Mouse (Mus musculus) kidney, embryonic 16.5 days (tissue): ENCODE results near the gene Foxi3. TPM values are rescaled to one million over a fixed set of nuclear protein-coding genes. Genes with fewer than 3 reads are reported as not detected.

Source experiments
- ATAC-seq: fragments of 200-750 bp; cut with Nextera tagmentation; 2 replicates; pipeline ENCODE4 v1.8.0; 2017; ENCODE audit warnings: moderate TSS enrichment; ENCODE audit not compliant: low FRiP score, low TSS enrichment
- H3K27ac ChIP-seq: fragments of 300-500 bp; sonication (generic); 2 replicates; pipeline ENCODE4 v1.5.1; 2014; ENCODE audit warnings: low read length
- H3K27me3 ChIP-seq: fragments of 300-500 bp; sonication (generic); 2 replicates; pipeline ENCODE4 v1.6.1; 2014; ENCODE audit warnings: low read length, control low read depth, mixed read lengths; ENCODE audit not compliant: insufficient read depth
- H3K36me3 ChIP-seq: fragments of 300-500 bp; sonication (generic); 2 replicates; pipeline ENCODE4 v1.6.1; 2014; ENCODE audit warnings: low read length, control low read depth, mixed read lengths; ENCODE audit not compliant: insufficient read depth
- H3K4me1 ChIP-seq: fragments of 300-500 bp; sonication (generic); 2 replicates; pipeline ENCODE4 v1.6.1; 2014; ENCODE audit warnings: low read length, control low read depth, mixed read lengths; ENCODE audit not compliant: insufficient read depth
- H3K4me2 ChIP-seq: fragments of 300-500 bp; sonication (generic); replicated peaks from 2 replicates; pipeline ENCODE4 v1.6.1; 2014; ENCODE audit warnings: low read depth, low read length
- H3K4me3 ChIP-seq: fragments of 300-500 bp; sonication (generic); 2 replicates; pipeline ENCODE4 v1.5.1; 2014; ENCODE audit warnings: mild to moderate bottlenecking, low read length
- H3K9ac ChIP-seq: fragments of 300-500 bp; sonication (generic); replicated peaks from 2 replicates; pipeline ENCODE4 v1.6.1; 2014; ENCODE audit warnings: low read length
- H3K9me3 ChIP-seq: fragments of 300-500 bp; sonication (generic); 2 replicates; pipeline ENCODE4 v1.6.1; 2016; ENCODE audit warnings: low read length, control low read depth
- WGBS: fragments of 180-500 bp; shearing (Covaris S2); extraction: QIAGEN DNeasy Blood & Tissue Kit; methylation state at CpG from one replicate; pipeline ENCODE4 v1.1.7; 2014; 5-methylcytosine and 5-hydroxymethylcytosine counted together
- polyA plus RNA-seq: library from polyadenylated mRNA; unstranded; fragments of >200 nt; fragmentation: Nextera tagmentation; extraction: Ambion mirVana; gene quantifications from 2 replicates; pipeline ENCODE4 v1.2.1, GENCODE M21; 2015

The Foxi3 gene
- not detected in 2 replicates for polyA plus RNA-seq

GRCm38 (mm10) chr6:70956285-70956912, at the start of gene Foxi3:
Gene Foxi3 (plus strand): TSS chr6:70956531.
- under 1% methylated on average over 50 of the region's 67 CpGs for WGBS
- no peak within 1 kb of the TSS for H3K27ac ChIP-seq
- peak; percentile 82 for ATAC-seq

GRCm38 (mm10) chr6:70909572-70909971, 46.8 kb upstream of the Foxi3 start:
- 90% methylated on average over 7 of the region's 7 CpGs for WGBS
- ATAC-seq = no peak
- H3K4me1 ChIP-seq = peaks cover 8% of the 10 kb centered on the region; the same call in 1 of the 2 replicates
- peaks cover 13% of the 10 kb centered on the region for H3K36me3 ChIP-seq
- no peak overlapping the region for H3K27ac ChIP-seq
- peaks cover 11% of the 10 kb centered on the region; the same call in 1 of the 2 replicates for H3K27me3 ChIP-seq
- no peaks in the 10 kb centered on the region for H3K9me3 ChIP-seq
- H3K4me3 ChIP-seq = no peak overlapping the region
- H3K4me2 ChIP-seq = no peak overlapping the region
- H3K9ac ChIP-seq = no peak overlapping the region

More at GRCm38 (mm10) chr6:70956285-70956912, at the start of gene Foxi3:
- Histone ChIP-seq H3K9ac (peak within 1 kb of the TSS; percentile 44; the same call in 1 of the 2 replicates), H3K4me1 (peaks cover 15% of the 10 kb centered on the region; the same call in 1 of the 2 replicates), H3K4me2 (peak within 1 kb of the TSS; percentile 88), H3K27me3 (peaks cover 73% of the 10 kb centered on the region), H3K36me3 (no peaks in the 10 kb centered on the region), H3K9me3 (no peaks in the 10 kb centered on the region), H3K4me3 (peak within 1 kb of the TSS; percentile 53)

GRCm38 (mm10) chr6:70910285-70910684, 46.0 kb upstream of the Foxi3 start:
- Histone ChIP-seq H3K9ac (no peak overlapping the region), H3K4me2 (no peak overlapping the region), H3K27me3 (peaks cover 11% of the 10 kb centered on the region; the same call in 1 of the 2 replicates), H3K4me1 (peaks cover 8% of the 10 kb centered on the region; the same call in 1 of the 2 replicates), H3K4me3 (no peak overlapping the region), H3K9me3 (no peaks in the 10 kb centered on the region), H3K27ac (no peak overlapping the region), H3K36me3 (peaks cover 10% of the 10 kb centered on the region)
- 66% methylated on average over 4 of the region's 4 CpGs for WGBS
- ATAC-seq = no peak

GRCm38 (mm10) chr6:70911668-70912395, 44.5 kb upstream of the Foxi3 start:
- peaks cover 11% of the 10 kb centered on the region; the same call in 1 of the 2 replicates for H3K27me3 ChIP-seq
- peaks cover 8% of the 10 kb centered on the region; the same call in 1 of the 2 replicates for H3K4me1 ChIP-seq
- H3K9ac ChIP-seq = no peak overlapping the region
- H3K9me3 ChIP-seq = no peaks in the 10 kb centered on the region
- H3K4me2 ChIP-seq = peak overlapping the region; percentile 46
- H3K36me3 ChIP-seq = no peaks in the 10 kb centered on the region
- WGBS = 7% methylated on average over 20 of the region's 20 CpGs
- H3K27ac ChIP-seq = no peak overlapping the region
- peak overlapping the region; percentile 20; the same call in 1 of the 2 replicates for H3K4me3 ChIP-seq
- ATAC-seq = peak; percentile 67

GRCm38 (mm10) chr6:70912396-70912765, 44.0 kb upstream of the Foxi3 start:
- no peak for ATAC-seq
- H3K27ac ChIP-seq = no peak overlapping the region
- no peaks in the 10 kb centered on the region for H3K36me3 ChIP-seq
- H3K9me3 ChIP-seq = no peaks in the 10 kb centered on the region
- peaks cover 11% of the 10 kb centered on the region; the same call in 1 of the 2 replicates for H3K27me3 ChIP-seq
- no peak overlapping the region for H3K9ac ChIP-seq
- no peak overlapping the region; the same call in 1 of the 2 replicates for H3K4me2 ChIP-seq
- no peak overlapping the region for H3K4me3 ChIP-seq
- 80% methylated on average over 7 of the region's 7 CpGs for WGBS
- peaks cover 8% of the 10 kb centered on the region; the same call in 1 of the 2 replicates for H3K4me1 ChIP-seq

GRCm38 (mm10) chr6:70918827-70919226, 37.5 kb upstream of the Foxi3 start, which contains the start of gene Tex37:
Gene Tex37 (minus strand): TSS chr6:70918927.
- no peak for ATAC-seq
- H3K27ac ChIP-seq = no peak within 1 kb of the TSS
- H3K4me1 ChIP-seq = peaks cover 5% of the 10 kb centered on the region; the same call in 1 of the 2 replicates
- H3K36me3 ChIP-seq = no peaks in the 10 kb centered on the region
- H3K4me2 ChIP-seq = no peak within 1 kb of the TSS
- 84% methylated on average over 3 of the region's 3 CpGs for WGBS
- H3K9ac ChIP-seq = no peak within 1 kb of the TSS
- H3K27me3 ChIP-seq = no peaks in the 10 kb centered on the region
- H3K9me3 ChIP-seq = no peaks in the 10 kb centered on the region
- H3K4me3 ChIP-seq = no peak within 1 kb of the TSS

GRCm38 (mm10) chr6:70921274-70922074, 34.9 kb upstream of the Foxi3 start:
- Histone ChIP-seq H3K36me3 (no peaks in the 10 kb centered on the region), H3K9me3 (no peaks in the 10 kb centered on the region), H3K4me1 (peaks cover 5% of the 10 kb centered on the region; the same call in 1 of the 2 replicates), H3K4me2 (peak overlapping the region; percentile 48), H3K9ac (0 out of 2 replicates have a peak overlapping the region, but pooled peaks have one; percentile 37), H3K27me3 (no peaks in the 10 kb centered on the region), H3K27ac (no peak overlapping the region), H3K4me3 (peak overlapping the region; percentile 23; the same call in 1 of the 2 replicates)
- 0 out of 2 replicates have a peak, but pooled peaks have one; percentile 42 for ATAC-seq
- 4% methylated on average over 22 of the region's 22 CpGs for WGBS

GRCm38 (mm10) chr6:70931801-70932200, 24.5 kb upstream of the Foxi3 start:
- 83% methylated on average over 2 of the region's 2 CpGs for WGBS

GRCm38 (mm10) chr6:70953274-70953673, 3.1 kb upstream of the Foxi3 start:
- H3K27me3 ChIP-seq = peaks cover 57% of the 10 kb centered on the region
- ATAC-seq = no peak

More at GRCm38 (mm10) chr6:70931801-70932200, 24.5 kb upstream of the Foxi3 start:
- H3K4me1 ChIP-seq = no peaks in the 10 kb centered on the region
- H3K4me3 ChIP-seq = no peak overlapping the region
- H3K9me3 ChIP-seq = no peaks in the 10 kb centered on the region
- ATAC-seq = no peak
- H3K36me3 ChIP-seq = no peaks in the 10 kb centered on the region
- H3K4me2 ChIP-seq = no peak overlapping the region
- H3K9ac ChIP-seq = no peak overlapping the region
- no peaks in the 10 kb centered on the region for H3K27me3 ChIP-seq
- H3K27ac ChIP-seq = no peak overlapping the region

More at GRCm38 (mm10) chr6:70953274-70953673, 3.1 kb upstream of the Foxi3 start:
- WGBS = 73% methylated on average over 7 of the region's 7 CpGs
- no peak overlapping the region for H3K27ac ChIP-seq
- no peak overlapping the region for H3K4me3 ChIP-seq
- no peak overlapping the region for H3K4me2 ChIP-seq
- H3K36me3 ChIP-seq = no peaks in the 10 kb centered on the region
- H3K9me3 ChIP-seq = no peaks in the 10 kb centered on the region
- H3K4me1 ChIP-seq = peaks cover 15% of the 10 kb centered on the region; the same call in 1 of the 2 replicates
- H3K9ac ChIP-seq = no peak overlapping the region
